Mouse (Mus musculus) heart, embryonic 16.5 days (tissue): ENCODE measurements at regions not wholly inside any gene's neighbourhood (a gene's known extent, or its start where the extent isn't known, plus 50 kb on each side); places are given as distances from the start of the nearest gene placed in this dataset.

ENCODE experiments used
- ATAC-seq: fragments of 200-750 bp; cut with Nextera tagmentation; replicated peaks from 2 replicates; pipeline ENCODE4 v1.8.0; 2017; ENCODE audit warnings: moderate number of reproducible peaks; ENCODE audit not compliant: insufficient read depth, low FRiP score; ENCODE audit errors: extremely low read depth
- H3K27ac ChIP-seq: fragments of 300-500 bp; sonication (generic); 2 replicates; pipeline ENCODE4 v1.5.1; 2014; ENCODE audit warnings: mild to moderate bottlenecking, low read length, control low read depth, moderate library complexity
- H3K27me3 ChIP-seq: fragments of 300-500 bp; sonication (generic); 2 replicates; pipeline ENCODE4 v1.6.1; 2014; ENCODE audit warnings: low read length, mixed read lengths; ENCODE audit not compliant: control insufficient read depth, insufficient read depth
- H3K36me3 ChIP-seq: fragments of 300-500 bp; sonication (generic); 2 replicates; pipeline ENCODE4 v1.6.1; 2014; ENCODE audit not compliant: control insufficient read depth, insufficient read depth
- H3K4me1 ChIP-seq: fragments of 300-500 bp; sonication (generic); 2 replicates; pipeline ENCODE4 v1.6.1; 2014; ENCODE audit warnings: low read length, mixed read lengths; ENCODE audit not compliant: control insufficient read depth, insufficient read depth
- H3K4me2 ChIP-seq: fragments of 300-500 bp; sonication (generic); 2 replicates; pipeline ENCODE4 v1.6.1; 2014; ENCODE audit warnings: low read depth, mild to moderate bottlenecking, control low read depth, low read length
- H3K4me3 ChIP-seq: fragments of 300-500 bp; sonication (generic); 2 replicates; pipeline ENCODE4 v1.5.1; 2014; ENCODE audit warnings: mild to moderate bottlenecking, control low read depth, low read length
- H3K9ac ChIP-seq: fragments of 300-500 bp; sonication (generic); 2 replicates; pipeline ENCODE4 v1.6.1; 2014; ENCODE audit warnings: low read length, control low read depth
- H3K9me3 ChIP-seq: fragments of 300-500 bp; sonication (generic); replicated peaks from 2 replicates; pipeline ENCODE4 v1.6.1; 2016; ENCODE audit warnings: low read length; ENCODE audit not compliant: control insufficient read depth
- whole genome bisulfite sequencing: fragments of 180-500 bp; shearing (Covaris S2); extraction: QIAGEN DNeasy Blood & Tissue Kit; methylation state at CpG from one replicate; pipeline ENCODE4 v1.1.7; 2014; 5-methylcytosine and 5-hydroxymethylcytosine counted together

DNA sequence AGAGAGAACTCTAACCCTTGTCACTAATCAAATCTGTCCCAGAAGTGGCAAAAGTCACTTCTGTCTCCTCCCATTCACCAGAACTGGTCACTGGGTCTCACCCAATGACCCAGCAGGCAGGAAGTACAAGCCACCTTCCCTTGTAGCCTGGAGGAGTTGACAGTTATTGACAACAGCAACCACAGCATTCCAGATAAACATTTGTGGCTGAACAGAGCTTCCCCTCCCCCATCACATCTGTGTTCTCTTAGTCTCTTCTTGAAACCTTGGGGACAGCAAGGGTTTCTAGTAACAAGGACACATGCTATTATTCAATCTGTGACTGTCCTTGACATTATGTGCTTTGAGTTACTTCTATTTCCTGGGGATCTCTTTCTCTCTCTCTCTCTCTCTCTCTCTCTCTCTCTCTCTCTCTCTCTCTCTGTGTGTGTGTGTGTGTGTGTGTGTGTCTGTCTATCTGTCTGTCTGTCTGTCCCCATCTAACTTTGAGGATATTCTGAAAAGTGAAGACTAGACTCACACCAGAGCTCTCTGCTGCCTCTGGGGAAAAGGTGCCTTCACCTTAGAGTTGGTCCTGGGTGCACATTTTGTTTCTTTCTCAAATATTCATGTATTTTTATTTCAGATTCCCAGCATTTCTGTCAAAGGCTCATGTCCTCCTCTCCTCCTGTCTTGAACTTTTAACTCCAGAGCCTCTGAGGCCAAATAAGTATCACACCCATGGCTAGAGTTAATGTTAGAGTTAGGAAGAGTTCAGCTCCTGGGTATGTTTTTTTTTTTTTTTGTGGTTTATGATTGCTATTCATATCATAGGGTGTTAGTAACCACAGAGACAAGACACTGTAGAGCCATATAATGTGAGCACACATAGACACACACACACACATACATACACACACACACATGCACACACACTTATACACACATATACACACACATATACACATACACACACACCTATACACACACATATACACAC lies 65.4 kb upstream of the Tut7 start:
- peaks cover 5% of the 10 kb centered on the region; the same call in 1 of the 2 replicates for H3K9me3 ChIP-seq
- H3K27ac ChIP-seq = no peak overlapping the region
- ATAC-seq = no peak
- H3K36me3 ChIP-seq = no peaks in the 10 kb centered on the region
- H3K9ac ChIP-seq = no peak overlapping the region
- H3K4me1 ChIP-seq = peaks cover 6% of the 10 kb centered on the region; the same call in 1 of the 2 replicates
- no peak overlapping the region for H3K4me3 ChIP-seq
- no peaks in the 10 kb centered on the region for H3K27me3 ChIP-seq
- H3K4me2 ChIP-seq = no peak overlapping the region

DNA sequence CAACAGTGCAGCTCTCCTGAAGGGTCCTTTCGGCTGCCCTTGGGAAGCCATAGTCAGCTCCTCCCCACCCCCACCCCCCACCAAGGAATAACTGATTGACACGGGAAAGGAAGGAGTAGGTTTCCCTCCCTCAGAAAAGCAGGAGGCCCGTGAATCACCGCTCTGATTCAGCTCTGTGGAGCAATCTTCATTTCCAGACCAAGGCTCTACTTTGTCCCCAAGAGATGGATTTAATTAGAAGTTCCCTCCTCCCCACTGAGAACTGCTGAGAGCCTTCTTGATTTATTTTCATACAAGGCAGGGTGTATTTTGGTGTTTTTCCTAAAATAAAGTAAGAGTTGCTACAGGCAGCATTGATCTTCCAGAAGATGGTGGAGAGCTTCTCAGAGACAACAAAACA lies 64.4 kb upstream of the Tut7 start:
- Histone ChIP-seq H3K36me3 (no peaks in the 10 kb centered on the region), H3K27me3 (no peaks in the 10 kb centered on the region), H3K4me3 (no peak overlapping the region), H3K27ac (no peak overlapping the region), H3K4me1 (peaks cover 6% of the 10 kb centered on the region; the same call in 1 of the 2 replicates), H3K9ac (no peak overlapping the region), H3K9me3 (peaks cover 5% of the 10 kb centered on the region; the same call in 1 of the 2 replicates), H3K4me2 (no peak overlapping the region)
- ATAC-seq = no peak
- 84% methylated on average over 4 of the region's 4 CpGs for WGBS

DNA sequence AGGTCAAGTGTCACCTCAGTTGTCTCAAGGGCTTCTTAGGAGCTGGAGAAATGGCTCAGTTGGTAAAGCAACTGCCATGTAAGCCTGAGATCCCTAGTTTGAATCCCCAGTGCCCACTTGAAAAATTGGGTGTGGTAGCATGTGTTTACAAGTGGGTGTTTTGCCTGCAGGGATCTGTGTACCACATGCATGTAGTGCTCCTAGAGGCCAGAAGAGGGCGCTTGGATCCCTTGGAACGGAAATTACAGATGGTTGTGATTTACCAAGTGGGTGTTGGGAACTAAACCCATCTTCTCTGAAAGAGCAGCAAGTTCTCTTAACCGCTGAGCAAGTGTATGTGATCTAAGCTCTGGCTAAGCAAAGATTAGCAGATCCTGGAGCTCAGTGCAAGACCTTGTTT lies 63.6 kb upstream of the Tut7 start:
- peaks cover 6% of the 10 kb centered on the region; the same call in 1 of the 2 replicates for H3K4me1 ChIP-seq
- no peak overlapping the region for H3K4me2 ChIP-seq
- H3K9me3 ChIP-seq = peaks cover 5% of the 10 kb centered on the region; the same call in 1 of the 2 replicates
- no peak overlapping the region for H3K4me3 ChIP-seq
- H3K36me3 ChIP-seq = no peaks in the 10 kb centered on the region
- no peaks in the 10 kb centered on the region for H3K27me3 ChIP-seq
- H3K9ac ChIP-seq = no peak overlapping the region
- no peak for ATAC-seq
- no peak overlapping the region for H3K27ac ChIP-seq
- 61% methylated on average over 3 of the region's 3 CpGs for WGBS

DNA sequence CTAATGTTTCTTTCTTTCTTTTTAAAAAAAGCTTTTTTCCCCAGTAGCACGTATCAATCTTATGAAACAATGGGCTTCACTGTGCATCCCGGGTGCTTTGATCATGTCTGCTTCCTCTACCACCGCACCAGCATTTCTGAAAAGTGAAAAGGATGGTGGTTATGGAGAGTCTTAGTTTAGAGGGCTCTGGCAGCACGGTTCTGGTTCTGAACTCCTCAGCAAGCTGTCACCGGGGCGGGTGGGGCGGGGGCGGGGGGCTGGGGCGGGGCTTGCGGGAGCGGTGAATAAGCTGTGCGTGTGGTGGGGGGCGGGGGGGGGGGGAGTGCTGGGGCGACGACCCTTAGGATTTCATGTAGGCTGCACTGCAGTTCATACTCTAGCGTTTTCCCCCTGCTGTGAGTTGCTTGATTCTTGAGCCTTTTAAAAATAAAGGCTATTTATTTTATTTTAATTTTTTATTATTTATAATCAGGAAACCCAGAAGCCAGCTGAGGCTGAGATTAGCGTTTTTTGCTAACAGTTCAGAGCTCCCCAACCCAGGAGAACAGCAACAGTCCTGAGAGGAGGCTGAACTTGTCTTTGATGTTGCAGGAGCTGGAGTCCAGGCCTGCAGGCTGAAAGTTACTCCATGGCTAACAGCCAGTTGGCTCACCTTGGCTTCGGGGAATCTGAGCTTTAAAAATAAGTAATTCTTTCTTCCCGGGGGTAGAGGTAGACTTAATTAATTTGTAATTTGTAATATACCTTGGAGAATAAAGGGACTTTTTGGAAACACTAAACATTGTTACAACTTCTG lies 59.2 kb upstream of the Tut7 start:
- Histone ChIP-seq H3K27me3 (no peaks in the 10 kb centered on the region), H3K36me3 (no peaks in the 10 kb centered on the region), H3K4me2 (peak overlapping the region; percentile 30; the same call in 1 of the 2 replicates), H3K9ac (no peak overlapping the region), H3K27ac (no peak overlapping the region), H3K4me1 (no peaks in the 10 kb centered on the region), H3K9me3 (peaks cover 5% of the 10 kb centered on the region; the same call in 1 of the 2 replicates), H3K4me3 (no peak overlapping the region)
- WGBS = 35% methylated on average over 16 of the region's 19 CpGs
- no peak for ATAC-seq

DNA sequence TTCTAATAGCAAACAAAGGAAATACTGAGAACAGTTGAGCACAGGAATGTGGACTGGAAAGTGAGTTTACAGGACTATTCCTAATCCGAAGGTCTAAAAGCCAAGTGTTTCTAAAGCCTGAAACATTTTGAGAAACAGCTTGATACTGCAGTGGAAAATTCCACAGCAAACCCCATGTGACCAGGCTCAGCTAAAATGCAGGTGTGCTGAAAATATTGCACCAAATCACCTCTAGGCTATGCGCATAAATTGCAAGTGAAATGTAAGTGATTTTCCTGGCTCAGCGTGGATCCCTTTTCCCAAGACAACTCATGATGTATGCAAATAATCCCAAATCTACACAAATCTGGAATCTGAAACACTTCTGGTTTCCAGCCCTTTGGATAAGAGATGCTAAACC lies 57.1 kb upstream of the Tut7 start:
- no peaks in the 10 kb centered on the region for H3K9me3 ChIP-seq
- H3K4me1 ChIP-seq = no peaks in the 10 kb centered on the region
- no peaks in the 10 kb centered on the region for H3K27me3 ChIP-seq
- H3K36me3 ChIP-seq = no peaks in the 10 kb centered on the region
- H3K4me3 ChIP-seq = no peak overlapping the region
- no peak overlapping the region for H3K27ac ChIP-seq
- no peak overlapping the region for H3K4me2 ChIP-seq
- 87% methylated on average over 3 of the region's 3 CpGs for WGBS
- H3K9ac ChIP-seq = no peak overlapping the region
- ATAC-seq = no peak

DNA sequence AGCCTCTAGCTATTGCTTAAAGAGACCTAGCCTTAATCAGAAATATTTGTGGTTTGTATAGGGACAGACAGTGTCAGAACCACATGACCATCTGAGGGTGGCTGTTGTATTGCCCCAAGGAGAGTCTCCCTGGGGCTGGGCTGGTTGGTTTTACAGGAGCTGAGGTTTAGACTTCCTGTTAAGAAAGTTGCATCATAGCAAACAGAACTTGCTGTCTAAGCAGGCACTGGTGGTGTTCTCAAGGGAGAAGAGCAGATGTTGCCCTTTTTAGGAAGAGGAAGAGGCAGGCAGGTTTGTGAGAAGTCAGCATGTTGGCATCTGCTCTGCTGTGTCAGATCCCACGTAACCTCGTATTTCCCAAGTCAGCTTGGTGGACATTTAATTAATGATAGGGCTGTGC lies 52.7 kb upstream of the Tut7 start:
- Histone ChIP-seq H3K36me3 (no peaks in the 10 kb centered on the region), H3K4me1 (no peaks in the 10 kb centered on the region), H3K9ac (no peak overlapping the region), H3K9me3 (no peaks in the 10 kb centered on the region), H3K4me2 (no peak overlapping the region), H3K4me3 (no peak overlapping the region), H3K27ac (no peak overlapping the region), H3K27me3 (no peaks in the 10 kb centered on the region)
- 23% methylated on average over 2 of the region's 2 CpGs for WGBS
- no peak for ATAC-seq

DNA sequence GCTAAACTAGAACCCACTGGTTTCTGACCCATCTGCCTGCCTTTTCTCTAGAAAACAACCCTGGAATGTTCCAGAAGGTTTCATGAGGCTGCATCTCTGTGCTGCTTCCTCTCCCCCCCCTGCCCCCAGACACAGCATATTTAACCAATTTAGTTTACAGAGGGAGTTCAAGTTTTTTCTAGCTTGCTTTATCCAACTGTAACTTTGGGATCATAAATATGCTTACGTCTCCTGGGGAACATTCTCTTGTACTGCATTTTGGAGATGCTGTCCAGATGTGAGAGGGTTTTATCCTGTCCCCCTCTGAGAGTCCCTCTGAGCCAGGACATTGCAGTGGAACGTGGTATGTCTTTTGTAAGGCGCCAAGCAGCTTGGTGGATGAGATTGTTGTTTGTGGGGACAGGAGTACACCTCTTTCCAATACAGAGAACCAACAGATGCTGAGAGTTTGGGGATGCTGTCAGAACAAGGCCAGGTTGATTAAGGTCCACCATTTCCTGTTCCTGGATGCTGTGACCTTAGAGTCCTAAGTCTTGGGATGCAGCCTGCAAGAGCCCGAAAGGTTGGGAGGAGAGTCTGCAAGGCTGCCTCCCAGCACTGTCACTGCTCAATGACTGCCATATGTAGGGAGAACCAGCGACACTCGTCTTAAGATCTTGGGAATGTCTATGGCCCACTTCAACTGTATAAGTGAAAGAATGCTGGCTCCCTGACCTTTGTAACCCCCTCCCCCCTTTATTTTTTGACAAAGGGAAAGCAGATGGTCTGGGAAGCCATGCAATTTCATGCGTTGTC lies 51.4 kb upstream of the Tut7 start:
- 64% methylated on average over 7 of the region's 7 CpGs for WGBS

More for the DNA sequence above, 51.4 kb upstream of the Tut7 start:
- no peak overlapping the region for H3K9ac ChIP-seq
- no peak overlapping the region for H3K4me2 ChIP-seq
- H3K36me3 ChIP-seq = no peaks in the 10 kb centered on the region
- no peak for ATAC-seq
- no peak overlapping the region for H3K27ac ChIP-seq
- no peaks in the 10 kb centered on the region for H3K27me3 ChIP-seq
- no peak overlapping the region for H3K4me3 ChIP-seq
- no peaks in the 10 kb centered on the region for H3K9me3 ChIP-seq
- no peaks in the 10 kb centered on the region for H3K4me1 ChIP-seq
